Mouse (Mus musculus) bone marrow, adult 2 months (tissue): ENCODE results near the gene Gpn2. TPM values are rescaled to one million over a fixed set of nuclear protein-coding genes. Genes with fewer than 3 reads are reported as not detected.

Experiments
- H3K27ac ChIP-seq: fragments of 200-500 bp; 2 replicates; pipeline ENCODE4 v1.5.1; 2012; ENCODE audit warnings: low read depth, mild to moderate bottlenecking, control low read depth, inconsistent platforms, low read length; ENCODE audit not compliant: control insufficient read depth, poor library complexity, insufficient read depth
- H3K4me1 ChIP-seq: fragments of 200-500 bp; 2 replicates; pipeline ENCODE4 v1.6.1; 2011; ENCODE audit warnings: low read length; ENCODE audit not compliant: control insufficient read depth, insufficient read depth
- H3K4me3 ChIP-seq: fragments of 200-500 bp; replicated peaks from 2 replicates; pipeline ENCODE3; 2011; ENCODE audit warnings: mild to moderate bottlenecking, low read depth, low read length, control low read depth; ENCODE audit not compliant: control insufficient read depth
- CTCF ChIP-seq: fragments of 200-500 bp; IDR thresholded peaks from 2 replicates; pipeline ENCODE4 v1.5.1; 2011; ENCODE audit warnings: low read length, control low read depth; ENCODE audit not compliant: control insufficient read depth, insufficient read depth
- POLR2A ChIP-seq: fragments of 200-500 bp; IDR thresholded peaks from 2 replicates; pipeline ENCODE4 v1.6.1; 2011; ENCODE audit warnings: low read depth, mild to moderate bottlenecking, control low read depth, low read length, borderline replicate concordance; ENCODE audit not compliant: control insufficient read depth
- WGBS: fragments of 180-500 bp; shearing (Covaris S2); methylation state at CpG from one replicate; pipeline ENCODE4 v1.1.7; 2018; 5-methylcytosine and 5-hydroxymethylcytosine counted together
- polyA plus RNA-seq: library from polyadenylated mRNA; stranded (reverse); fragments of >200 nt; gene quantifications from 2 replicates; pipeline ENCODE4 v1.2.4, GENCODE M21; 2011; ENCODE audit warnings: low replicate concordance; ENCODE audit not compliant: missing spikeins, insufficient read depth, insufficient read length

Gene Gpn2
- polyA plus RNA-seq: 10.5 and 15.9 TPM in 2 replicates

DNA sequence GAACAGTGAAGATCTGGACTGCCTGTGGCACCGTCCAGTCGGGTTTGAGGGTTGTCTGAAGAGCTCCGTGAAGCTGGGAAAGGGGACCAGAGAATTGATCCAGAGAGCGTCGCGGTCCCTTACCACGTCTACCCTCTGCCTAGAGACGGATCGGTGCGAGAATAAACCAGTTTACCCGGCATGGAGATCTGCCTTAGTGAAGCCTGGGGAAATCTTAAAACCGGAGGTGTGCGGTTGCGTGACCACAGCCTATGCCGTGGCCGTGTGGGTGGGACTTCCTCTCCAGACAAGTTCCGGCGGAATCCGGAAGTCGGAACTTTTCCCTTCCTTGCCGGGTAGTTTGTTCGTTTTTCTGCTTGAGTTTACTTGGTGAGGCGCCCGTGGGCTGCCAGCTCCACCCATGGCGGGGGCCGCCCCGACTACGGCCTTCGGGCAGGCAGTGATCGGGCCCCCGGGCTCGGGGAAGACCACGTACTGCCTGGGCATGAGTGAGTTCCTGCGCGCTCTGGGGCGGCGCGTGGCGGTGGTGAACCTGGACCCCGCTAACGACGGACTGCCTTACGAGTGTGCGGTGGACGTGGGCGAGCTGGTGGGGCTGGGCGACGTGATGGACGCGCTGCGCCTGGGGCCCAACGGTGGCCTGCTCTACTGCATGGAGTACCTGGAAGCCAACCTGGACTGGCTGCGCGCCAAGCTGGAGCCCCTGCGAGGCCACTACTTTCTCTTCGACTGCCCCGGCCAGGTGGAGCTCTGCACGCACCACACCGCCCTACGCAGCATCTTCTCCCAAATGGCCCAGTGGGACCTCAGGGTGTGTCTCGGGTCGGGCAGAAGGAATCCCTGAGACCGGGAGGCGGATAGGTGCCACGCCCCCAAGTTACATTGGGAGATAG is at the start of gene Gpn2:
Gene Gpn2 (plus strand): TSS at position 304 of the 893 bp plus-strand sequence.
- TF ChIP-seq CTCF (no peak), POLR2A (peak; percentile 22; the same call in 1 of the 2 replicates)
- peaks cover 2% of the 10 kb centered on the region for H3K4me1 ChIP-seq
- WGBS: under 1% methylated on average over 65 of the region's 65 CpGs

DNA sequence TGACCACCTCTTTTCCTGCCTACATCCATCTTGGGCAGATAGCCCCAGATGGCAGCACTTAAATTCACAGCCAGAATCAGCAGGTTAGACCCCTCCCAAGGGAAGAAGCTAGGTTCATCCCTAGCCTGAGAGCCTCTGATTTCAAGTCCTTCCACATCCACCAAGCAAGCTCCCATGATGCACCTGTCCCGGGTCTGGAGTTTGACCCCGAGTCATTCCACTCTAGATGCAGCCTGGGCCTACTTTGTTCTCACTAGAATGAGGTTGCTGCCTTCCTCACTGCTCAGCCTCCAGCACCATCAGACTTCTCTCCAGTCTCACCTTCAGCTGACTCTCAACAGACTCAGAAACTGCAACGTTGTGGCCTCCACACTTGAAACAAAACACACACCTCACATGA is 48.1 kb upstream of the Gpn2 start:
- Histone ChIP-seq H3K4me3 (no peak overlapping the region), H3K4me1 (no peaks in the 10 kb centered on the region), H3K27ac (no peak overlapping the region)
- WGBS: 73% methylated on average over 3 of the region's 3 CpGs
- TF ChIP-seq POLR2A (no peak), CTCF (no peak)

More for the DNA sequence above, at the start of gene Gpn2:
- Histone ChIP-seq H3K27ac (peak within 1 kb of the TSS; percentile 83), H3K4me3 (peak within 1 kb of the TSS; percentile 99)

DNA sequence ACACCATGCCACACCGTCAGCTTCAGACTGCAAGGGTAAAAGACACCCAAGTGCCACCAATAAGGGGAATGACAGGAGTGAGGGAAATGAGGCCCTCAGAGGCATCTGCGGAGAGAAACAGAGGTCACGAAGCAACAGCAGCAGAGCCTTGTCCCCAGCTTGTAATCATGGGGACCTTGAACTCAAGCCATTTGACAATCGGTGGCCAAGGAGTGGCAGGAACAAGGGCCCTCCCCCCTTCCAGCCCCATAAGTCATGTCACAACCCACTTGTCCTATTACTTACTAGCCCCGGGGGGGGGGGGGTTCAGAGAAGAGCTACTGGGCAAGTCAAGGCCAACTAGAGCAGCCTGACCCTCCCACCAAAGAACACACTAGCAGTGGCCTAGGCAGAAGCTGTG is 47.5 kb upstream of the Gpn2 start:
- no peak overlapping the region for H3K4me3 ChIP-seq
- no peaks in the 10 kb centered on the region for H3K4me1 ChIP-seq
- WGBS: 87% methylated on average over 5 of the region's 5 CpGs
- H3K27ac ChIP-seq: no peak overlapping the region
- TF ChIP-seq POLR2A (no peak), CTCF (no peak)

DNA sequence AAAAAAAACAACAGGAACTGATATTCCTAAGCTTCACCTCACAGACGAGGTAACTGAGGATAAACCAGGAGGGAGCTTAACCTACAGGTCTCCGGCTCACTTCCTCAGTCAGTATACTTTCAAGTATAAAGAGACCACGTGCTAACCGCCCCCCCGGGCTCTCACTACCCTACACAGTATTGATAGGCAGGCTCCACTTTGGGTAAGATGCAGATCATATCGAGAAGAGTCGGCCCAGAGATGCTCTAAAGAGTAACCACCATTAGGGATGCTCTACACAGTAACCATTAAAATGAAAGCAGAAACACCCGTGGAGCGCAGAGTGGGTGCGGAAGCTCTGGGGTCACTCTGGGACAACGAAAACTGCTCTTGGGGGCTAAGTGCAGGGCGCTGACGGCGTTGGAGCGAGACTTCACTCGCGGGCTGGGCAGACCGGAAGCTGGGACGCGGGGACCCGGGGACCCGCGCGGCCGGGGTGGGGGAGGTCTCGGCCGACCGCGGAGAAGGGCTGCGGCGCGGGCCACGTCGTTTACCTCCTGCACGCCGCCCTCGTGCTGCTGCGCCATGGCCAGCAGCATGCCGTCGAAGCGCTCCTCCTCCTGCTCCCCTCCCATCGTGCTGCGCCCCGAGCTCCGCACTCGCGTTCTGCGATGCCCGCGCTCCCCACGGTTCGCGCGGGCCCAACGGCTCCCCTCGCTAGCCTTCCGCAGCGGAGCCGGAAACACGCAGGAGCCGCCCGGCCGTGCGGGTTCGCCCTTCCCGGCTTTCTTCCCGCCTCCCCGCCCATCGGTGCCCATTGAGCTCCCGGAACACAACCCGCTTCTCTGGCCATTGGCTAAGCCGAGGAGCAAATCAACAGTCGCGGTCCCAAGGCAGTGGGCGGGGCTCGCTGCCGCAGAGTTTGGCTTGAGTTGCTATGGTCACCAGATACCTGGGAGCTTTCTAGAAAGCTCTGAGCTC is 38.6 kb upstream of the Gpn2 start, which contains the start of gene Nudc:
Gene Nudc (minus strand): TSS at position 725 of the 960 bp plus-strand sequence.
- H3K4me1 ChIP-seq: no peaks in the 10 kb centered on the region
- under 1% methylated on average over 77 of the region's 77 CpGs for WGBS
- peak within 1 kb of the TSS; percentile 44; the same call in 1 of the 2 replicates for H3K27ac ChIP-seq
- TF ChIP-seq CTCF (no peak), POLR2A (peak; percentile 79; the same call in 1 of the 2 replicates)
- H3K4me3 ChIP-seq: peak within 1 kb of the TSS; percentile 80

DNA sequence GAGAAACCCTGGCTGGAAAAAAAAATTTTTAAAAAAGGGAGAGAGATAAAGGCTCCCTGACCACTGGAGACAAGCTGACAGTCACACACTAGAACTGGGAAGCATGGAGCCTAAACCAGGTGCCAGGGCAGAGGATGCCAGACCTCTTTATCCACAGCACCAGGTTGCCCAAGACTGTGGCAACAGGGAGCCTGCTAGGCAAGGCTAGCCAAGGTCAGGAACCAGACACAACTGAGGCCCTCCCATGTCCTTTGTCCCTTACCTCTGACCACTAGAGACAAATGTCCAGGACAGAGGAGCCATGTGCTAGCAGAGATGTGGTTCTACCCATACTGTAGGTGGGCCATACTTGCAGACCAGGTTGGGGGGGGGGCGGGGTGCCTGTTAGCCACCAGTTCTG is 32.1 kb upstream of the Gpn2 start:
- H3K4me3 ChIP-seq: no peak overlapping the region
- TF ChIP-seq POLR2A: no peak
- no peak for TF ChIP-seq CTCF
- H3K27ac ChIP-seq: no peak overlapping the region
- H3K4me1 ChIP-seq: no peaks in the 10 kb centered on the region
- 71% methylated on average over 1 of the region's 1 CpGs for WGBS

DNA sequence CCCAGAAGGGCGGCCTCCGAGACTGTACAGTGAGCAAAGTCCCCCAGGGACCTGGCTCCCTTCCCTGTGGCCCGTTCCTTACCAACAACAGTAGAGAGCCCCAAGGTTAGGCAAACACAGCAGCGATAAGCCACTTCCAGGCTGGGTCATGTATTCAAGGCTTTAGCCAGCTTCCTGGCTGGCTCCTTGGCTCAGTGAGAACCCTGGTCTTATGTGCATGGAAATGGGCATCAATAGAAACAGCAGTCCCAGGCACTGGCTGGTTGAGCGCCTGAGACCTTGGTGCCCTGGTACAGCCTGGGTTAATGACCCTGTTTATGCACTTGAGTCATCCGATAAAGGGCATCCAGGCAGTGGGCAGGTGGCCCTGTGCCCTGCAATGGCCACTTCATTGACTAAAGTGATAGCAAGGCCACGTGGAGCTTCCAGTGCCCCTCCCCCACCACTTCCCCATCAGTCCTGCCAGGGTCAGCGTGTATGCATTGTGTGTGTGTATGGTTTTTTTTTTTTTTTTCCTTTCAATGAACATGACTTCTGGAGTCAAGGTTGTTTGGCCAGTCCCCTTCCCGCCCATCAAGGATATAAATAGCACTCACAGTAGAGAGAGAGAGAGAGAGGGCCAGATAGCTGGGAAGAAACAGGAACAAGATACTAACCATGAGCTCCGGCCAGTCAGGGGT is 31.3 kb upstream of the Gpn2 start, which contains the start of gene Nr0b2:
Gene Nr0b2 (plus strand): TSS at position 609 of the 680 bp plus-strand sequence.
- no peaks in the 10 kb centered on the region for H3K4me1 ChIP-seq
- 47% methylated on average over 10 of the region's 10 CpGs for WGBS
- H3K4me3 ChIP-seq: no peak within 1 kb of the TSS
- TF ChIP-seq CTCF (no peak), POLR2A (no peak)
- H3K27ac ChIP-seq: no peak within 1 kb of the TSS
